Mouse (Mus musculus): Measurements from ENCODE around the gene Cd163l1.

The Cd163l1 gene

DNA sequence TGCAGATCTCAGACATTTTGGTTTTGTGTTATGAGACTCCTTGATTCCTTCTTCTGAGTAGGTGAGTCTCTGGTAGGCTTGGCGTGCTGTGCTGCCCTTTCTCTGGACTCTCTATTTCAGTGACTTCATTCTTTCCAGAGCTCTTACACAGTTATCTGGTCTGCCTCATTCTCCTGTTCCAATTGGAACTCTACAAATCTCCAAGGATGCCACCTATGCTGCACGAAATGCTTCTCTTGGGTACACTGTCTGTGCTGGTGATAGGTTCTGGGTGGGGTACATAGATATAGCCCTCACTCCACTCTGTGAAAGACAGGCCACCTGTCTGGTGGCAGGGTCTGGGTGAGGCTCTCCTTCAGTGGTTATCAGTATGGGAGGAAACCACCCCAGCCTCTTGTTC lies at the start of gene Cd163l1:
Cd163l1 (plus strand) TSS at position 301 of the 400 bp plus-strand sequence.
- DNase-seq (ENCODE audit: low spot score): no peak

DNA sequence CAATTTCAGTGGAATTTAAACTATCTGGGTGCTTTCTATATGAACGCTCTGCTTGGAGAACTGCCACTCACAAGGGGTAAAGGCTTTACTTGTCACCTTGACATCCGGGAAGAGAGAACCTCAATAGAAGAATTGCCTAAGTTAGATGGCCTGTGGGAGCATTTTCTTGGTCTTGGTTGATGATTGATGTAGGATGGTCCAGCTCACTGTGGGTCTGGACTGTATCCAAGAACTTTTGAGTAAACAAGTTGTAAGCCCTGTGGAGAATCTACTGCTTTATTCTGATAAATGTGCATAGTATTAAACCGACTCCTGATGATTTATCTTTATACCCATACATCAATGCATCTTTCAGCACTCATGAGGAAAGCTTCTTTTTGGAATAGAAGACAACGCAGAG lies 48.7 kb upstream of the Cd163l1 start:
- DNase-seq (ENCODE audit: low spot score): no peak

DNA sequence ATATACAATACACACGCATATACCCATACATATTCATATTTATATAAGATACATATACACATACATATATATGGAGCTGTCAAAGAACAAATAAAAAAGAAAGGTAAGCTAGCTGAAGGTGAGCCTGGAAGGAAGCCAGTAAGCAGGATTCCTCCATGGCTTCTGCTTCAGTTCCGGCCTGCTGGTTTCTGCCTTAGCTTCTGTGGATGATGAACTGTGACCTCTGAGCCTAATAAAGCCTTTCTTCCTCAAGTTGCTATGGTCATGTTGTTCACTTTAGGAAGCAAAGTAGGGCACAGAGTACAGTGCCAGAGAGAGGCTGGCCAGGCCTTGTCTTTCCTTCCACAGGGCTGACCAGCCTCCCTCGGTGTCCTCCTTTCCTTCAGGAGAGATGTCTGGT lies 47.2 kb upstream of the Cd163l1 start:
- DNase-seq (ENCODE audit: low spot score): no peak

DNA sequence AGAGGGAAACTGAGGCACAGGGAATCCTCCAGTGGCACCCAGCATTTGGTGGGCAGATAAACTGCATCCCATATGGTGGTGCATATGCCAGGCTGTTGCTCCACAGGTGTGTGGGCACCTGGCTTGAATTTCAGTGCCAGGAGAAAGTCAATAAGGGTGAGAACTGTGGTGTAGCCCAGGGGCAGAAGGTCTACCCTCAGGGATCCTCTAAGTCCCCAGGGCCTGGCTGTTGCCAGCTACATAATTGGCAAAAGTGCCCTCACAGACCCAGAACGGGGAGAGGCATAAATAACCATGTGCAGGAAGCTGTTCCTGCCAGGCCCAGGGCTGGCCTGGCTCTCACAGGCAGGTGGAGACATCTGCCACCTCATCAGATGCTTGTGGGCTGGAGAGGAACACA lies 45.1 kb upstream of the Cd163l1 start, which contains the start of gene Olfr523:
Olfr523 (plus strand) TSS at position 282 of the 400 bp plus-strand sequence.
- no peak for DNase-seq (ENCODE audit: low spot score)

DNA sequence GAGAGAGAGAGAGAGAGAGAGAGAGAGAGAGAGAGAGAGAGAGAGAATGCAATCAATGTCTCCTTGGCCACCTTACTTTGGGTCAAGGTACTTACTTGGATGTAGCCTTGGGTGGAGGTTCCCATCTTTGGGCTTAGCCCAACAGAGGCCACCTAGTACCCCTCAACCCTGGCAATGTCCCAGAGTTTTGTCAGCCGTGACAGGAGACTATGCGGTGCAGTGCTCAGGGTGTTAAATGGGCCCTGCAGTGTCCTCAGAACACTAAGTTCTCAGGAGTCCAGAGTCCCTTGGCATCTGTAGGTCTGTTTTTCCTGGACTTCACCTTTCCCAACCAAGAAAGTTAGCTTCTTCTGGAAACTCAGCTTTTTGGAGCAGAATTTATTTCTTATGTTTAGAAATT lies 38.9 kb upstream of the Cd163l1 start:
- no peak for DNase-seq (ENCODE audit: low spot score)

DNA sequence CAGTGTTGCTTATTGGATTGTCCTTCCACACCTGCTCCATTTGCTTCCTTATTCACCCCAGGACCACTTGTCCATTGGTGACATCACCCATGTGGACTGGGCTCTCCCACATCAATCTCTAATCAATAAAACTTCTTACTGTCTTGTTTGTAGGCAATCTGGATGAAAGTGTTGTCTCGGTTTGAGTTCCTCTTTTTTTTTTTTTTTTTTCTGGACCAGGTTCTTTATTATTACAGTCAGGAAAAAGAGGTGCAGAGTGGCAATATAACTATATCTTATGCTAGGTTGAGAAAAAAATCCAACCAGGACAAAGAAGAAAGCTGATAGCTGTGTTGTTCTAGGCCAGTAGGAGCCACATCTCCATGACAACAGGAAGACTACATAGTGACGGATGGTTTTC lies 37.4 kb upstream of the Cd163l1 start:
- DNase-seq (ENCODE audit: low spot score): no peak

DNA sequence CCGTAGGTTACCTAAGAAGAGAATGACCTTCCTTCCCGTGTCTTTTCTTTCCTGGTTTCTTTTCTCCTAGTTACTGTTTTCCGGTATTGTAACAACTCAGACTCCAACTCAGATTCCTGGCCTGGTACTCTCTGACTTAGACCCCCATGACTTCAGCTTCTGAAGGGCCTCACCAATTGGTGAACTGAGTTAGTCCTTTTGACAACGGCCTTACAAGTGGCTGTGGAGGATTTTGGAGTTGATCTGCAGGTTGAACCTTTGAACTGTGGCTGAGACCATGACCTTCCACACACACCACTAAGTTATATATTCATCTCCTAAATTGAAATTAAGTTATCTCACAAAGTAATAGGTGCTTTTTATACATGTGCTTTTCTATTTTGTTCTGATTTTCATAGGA lies 33.9 kb upstream of the Cd163l1 start:
- no peak for DNase-seq (ENCODE audit: low spot score)

DNA sequence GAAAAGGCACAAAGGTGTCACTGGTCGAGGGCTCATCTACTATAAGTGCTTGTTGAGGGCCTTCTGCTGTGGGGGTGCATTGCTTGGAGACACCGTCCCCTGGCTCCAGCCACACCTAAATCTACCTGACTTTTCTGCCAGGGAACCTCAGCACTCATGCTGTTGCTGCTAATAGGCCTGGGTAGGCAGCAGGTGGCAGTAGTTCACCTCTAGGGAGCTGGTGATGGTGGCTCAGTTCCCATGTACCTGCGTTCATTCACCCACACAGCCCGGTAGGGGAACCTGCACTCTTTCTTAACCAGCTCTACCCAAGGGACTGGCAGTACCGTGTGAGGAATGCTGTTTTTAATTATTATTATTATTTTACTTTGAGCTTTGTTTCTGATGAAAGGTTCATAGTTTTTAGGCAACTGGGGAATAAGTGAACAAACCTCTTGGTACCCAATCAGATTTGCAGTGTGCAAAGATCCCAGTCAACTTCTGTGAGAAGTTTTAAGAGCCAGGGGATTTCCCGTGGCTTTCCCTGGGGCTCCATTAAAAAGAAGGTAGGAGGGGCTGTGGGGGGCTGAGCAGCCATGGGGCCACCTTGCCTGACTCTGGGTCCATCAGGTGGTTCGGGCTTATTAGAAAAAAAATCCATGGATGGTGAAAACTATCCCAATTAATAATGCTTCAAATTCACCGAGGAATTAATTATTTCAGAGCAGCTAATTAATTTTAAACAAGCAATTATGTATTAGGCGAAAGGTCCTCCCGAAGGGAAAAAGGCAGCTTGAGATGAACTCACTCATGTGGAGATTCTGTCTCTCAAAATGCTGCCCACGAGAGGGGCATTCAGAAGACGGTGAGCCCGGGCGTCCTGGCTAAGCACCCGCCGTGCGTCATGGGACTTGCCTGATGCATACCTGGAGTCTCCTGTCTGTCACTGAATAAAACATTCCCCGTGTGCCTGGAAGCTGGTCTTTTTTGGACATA lies 31.1 kb upstream of the Cd163l1 start:
- no peak for DNase-seq (ENCODE audit: low spot score)

DNA sequence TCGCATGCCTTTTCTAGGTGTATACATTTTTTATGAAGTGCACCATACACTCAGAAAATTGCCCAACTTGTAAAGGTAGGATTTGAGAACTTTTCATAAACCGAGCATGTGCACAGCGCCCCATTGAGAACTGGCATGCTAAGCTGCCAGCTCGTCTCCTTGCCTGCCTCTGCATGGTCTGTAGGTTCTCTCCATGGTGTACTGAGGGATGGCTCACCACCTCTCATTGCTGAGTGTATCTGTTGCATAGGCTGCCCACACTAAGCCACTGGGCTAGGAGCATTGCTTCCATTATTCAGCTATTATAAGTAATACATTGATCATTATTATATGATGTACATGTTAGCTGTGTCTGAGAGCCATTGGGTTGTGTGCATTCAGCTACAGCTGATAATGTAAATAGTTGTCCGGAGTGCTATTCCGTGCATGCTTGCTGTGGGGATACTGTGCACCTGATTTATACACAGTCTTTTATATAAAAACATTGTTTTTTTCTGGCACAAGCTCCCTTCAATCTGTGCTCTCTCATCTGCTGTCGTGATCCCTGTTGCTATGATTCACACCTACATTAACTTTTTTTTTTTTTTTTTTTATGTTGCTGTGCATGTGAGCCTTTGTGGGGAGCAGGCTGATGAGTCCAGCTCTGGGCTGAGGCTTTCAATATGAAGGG lies 30.2 kb upstream of the Cd163l1 start:
- no peak for DNase-seq (ENCODE audit: low spot score)

DNA sequence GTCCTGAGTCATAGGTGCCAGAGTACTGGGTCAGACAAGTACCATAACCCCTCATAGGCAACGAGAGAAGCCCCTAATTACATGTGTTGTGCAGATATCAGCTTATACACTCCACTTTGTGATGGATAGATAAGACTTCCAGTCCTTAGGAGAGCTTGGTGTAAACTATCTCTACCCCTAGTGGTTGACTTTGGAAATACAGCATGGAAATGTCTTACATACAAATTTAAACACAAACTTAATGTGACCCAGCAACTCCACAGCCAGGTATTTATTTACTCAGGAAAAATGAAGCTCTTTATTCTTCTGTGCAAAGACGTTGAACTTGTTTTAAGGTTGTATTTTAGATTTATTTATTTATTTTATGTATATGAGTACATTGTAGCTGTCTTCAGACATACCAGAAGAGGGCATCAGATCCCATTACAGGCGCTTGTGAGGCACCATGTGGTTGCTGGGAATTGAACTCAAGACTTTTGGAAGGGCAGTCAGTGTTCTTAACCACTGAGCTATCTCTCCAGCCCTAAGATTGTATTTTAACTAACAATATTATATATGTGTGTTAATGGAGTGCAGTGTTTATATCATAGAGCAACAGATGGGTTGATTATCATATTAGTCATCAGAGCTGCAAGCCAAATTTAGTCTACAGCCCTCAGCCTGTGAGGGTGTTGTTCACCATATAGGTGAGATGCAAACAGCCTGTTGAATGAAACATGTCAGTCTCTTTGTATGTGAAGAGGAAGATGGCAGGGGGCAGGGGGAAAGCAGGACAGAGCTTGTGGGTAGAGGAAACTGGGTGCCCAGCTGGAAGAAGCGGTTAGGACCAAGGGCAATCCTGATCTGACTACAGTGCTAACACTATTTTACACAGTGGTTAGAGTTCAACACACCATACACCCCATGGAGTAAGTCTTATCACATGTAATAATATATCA lies 29.4 kb upstream of the Cd163l1 start:
- no peak for DNase-seq (ENCODE audit: low spot score)

DNA sequence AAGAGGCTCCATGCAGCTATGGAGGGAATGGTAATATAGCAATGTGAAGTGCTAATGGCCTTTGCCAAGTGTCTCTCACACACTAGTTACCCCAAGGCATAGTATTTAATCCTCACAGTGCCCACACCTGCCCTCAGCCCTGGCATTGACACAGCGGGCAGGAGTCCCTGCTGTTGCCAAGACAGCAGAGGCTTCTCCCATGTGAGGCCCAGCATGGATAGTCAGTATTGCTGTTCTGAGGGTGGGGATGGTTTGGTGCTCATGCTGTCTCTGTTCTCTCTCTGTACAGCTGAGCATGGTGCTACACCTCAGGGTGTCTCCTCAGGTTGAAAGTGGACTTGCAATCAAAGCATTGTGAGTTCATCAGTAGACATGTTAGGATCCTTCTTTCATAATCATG lies 27.6 kb upstream of the Cd163l1 start:
- DNase-seq (ENCODE audit: low spot score): no peak

DNA sequence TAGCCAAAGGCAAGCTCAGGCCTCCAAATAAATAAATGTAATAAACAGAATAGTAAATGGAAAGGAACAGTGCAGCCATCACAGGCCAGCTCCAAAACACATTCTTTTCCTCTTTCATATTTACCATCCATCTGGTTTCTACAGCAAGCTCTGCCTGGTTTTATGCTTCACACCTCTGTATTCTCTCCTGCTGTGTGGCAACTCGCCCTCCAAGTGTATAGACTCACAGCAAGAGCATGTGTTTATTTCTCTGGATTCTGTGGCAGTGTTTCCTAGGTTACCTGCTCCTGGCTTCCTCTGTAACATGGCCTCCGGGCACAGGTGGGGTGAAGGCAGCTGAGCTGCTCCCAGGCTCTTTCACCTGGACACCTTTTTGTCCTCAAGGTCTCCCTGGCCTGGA lies 25.6 kb upstream of the Cd163l1 start:
- no peak for DNase-seq (ENCODE audit: low spot score)

DNA sequence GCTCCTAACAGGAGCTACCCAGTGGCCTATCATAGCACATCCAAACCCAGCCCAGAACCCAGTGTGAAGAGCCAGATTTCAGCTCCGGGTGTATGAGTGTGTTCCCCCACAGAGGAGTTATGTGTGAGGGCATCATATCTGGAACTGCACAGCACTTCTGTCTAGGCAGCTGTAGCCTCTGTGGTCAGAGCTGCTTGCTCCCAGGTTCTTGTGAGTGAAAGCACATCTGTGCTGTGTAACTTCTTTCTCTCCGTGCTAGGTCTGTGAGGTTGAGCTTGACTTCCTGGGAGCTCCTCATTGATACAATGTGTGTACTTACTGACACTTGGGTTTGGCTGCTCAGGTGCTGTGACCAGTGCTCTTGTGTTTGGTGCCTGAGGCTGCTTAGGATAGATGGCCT lies 25.2 kb upstream of the Cd163l1 start:
- no peak for DNase-seq (ENCODE audit: low spot score)

DNA sequence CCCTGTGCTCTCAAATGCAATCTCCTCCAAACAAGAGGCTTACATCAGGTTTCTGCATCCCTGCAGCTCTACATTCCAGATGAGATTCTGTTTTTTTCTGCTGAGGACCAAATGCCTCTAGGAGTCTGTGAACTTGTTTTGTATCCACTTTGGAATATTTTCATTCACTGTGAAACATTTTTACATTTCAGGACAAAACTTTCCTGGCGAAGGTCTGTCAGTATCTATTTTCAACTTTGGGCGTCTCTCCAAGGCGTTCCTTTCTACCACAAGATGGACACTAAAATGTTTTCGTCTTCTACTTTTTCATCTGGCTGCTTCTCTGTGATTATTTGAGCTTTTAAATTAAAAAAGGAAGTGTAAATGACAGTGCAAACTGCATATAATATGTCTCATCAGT lies 24.0 kb upstream of the Cd163l1 start:
- no peak for DNase-seq (ENCODE audit: low spot score)

DNA sequence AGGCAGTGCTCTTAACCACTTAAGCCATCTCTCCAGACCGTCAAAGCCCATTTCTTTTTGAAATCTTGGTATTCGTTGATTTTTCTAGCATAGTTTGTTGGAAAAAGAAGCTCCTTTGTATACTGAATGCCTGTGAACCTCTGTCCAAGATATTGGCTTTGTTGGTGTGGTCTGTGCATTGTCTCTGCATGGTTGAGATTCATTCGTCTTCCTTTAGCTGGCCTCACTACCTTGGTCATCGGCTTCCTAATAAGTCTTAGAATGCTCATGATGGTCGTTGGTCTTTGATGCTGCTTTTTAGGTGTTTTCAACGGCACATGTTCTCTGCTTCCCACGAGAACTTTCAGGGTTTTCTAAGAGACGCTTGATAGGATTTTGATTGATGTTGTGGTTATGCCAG lies 22.1 kb upstream of the Cd163l1 start:
- DNase-seq (ENCODE audit: low spot score): no peak

DNA sequence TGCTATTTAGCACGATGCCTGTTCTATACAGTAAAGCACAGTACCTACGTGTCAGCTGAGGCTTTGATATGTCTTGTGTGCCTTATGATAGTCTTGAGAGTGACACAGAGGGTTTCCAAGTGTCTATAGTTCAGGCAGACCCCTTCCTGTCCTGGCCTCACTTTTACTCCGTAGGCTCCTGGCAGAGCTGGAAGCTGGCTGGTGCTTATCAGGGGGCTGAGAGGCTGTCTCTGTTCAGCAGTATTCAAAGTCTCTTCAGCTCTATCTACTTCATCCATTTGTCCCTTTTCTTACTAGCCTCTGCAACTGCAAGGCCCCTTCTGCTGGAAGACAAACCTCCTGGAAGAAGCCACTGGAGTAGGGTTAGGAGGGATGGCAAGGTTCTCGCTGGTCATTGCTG lies 17.0 kb upstream of the Cd163l1 start:
- DNase-seq (ENCODE audit: low spot score): no peak

DNA sequence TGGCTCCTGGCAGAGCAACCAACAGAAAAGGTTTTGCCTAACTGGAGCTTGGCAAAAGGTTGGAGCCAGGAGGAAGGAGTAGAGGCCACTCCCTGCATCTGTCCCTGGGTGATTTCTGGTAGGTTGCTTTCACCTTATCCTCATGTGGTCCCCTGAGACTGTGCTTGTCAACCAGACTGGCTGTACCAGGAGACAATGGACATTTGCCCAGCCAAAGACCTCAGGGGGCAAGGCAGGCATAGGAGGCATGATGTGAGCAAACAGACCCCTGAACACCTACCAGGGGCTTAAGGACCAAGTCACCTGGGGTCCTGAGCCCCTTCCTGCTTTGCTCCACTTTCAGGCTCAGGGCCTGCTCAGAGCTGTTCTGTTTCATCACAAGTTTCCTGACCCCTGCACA lies 12.2 kb upstream of the Cd163l1 start, which contains the start of gene Olfr524:
Olfr524 (minus strand) TSS at position 101 of the 400 bp plus-strand sequence.
- no peak for DNase-seq (ENCODE audit: low spot score)

DNA sequence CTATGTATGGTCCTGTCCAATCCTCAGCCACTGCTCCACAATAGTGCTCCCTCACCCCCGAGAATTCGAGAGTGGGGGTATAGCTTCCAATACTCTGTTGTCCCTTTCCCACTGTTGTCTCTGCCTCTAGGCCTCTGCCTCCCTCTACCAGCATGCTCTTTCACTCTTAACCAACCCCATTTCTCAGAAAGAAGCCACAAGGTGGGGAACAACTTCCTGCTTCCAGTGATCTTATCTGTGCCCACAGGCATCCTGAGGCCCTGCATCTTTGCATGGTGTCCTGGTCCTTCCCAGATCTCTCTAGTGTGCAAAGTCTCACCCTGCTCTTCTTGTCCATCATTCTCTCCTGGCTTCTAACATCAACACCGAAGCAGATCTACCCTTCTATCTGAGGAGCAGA lies 11.2 kb upstream of the Cd163l1 start:
- no peak for DNase-seq (ENCODE audit: low spot score)

DNA sequence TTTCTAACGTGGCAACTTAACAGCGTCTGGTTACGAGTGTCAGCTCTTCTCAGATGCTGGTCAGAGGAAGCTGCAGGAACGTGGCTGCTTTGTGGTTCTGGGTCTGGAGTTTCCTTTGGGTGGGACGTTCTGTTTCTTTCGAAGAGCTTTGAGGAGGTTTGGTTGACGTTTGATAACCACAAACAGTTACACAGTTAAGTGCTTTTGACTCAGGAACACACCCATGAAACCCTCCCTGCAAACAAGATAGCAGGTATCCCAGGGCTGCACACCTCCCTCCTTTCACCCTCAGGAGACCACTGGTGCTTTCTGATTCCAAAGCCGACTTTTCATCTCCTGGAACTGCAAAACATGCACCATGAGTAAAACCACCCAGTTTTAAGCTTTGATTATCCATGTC lies 9.9 kb upstream of the Cd163l1 start:
- no peak for DNase-seq (ENCODE audit: low spot score)

DNA sequence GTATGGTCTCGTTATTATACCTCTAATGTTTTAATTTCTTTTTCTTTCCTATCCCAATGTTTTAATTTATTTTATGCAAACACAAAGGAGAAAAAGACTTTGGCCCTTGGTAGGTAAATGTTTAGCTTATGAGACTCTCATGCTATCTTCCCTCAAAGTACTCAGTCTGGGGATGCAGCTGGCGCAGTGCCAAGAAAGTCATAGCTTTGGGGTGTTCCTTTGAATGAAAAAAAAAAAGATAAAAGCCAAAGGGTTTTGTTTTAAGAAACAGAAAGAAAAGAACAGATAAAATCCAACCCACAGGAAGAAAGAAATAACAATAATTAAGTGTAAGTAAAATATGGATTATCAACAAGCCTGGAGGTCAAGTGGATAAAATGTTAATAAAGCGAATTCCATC lies 9.4 kb upstream of the Cd163l1 start:
- DNase-seq (ENCODE audit: low spot score): no peak

DNA sequence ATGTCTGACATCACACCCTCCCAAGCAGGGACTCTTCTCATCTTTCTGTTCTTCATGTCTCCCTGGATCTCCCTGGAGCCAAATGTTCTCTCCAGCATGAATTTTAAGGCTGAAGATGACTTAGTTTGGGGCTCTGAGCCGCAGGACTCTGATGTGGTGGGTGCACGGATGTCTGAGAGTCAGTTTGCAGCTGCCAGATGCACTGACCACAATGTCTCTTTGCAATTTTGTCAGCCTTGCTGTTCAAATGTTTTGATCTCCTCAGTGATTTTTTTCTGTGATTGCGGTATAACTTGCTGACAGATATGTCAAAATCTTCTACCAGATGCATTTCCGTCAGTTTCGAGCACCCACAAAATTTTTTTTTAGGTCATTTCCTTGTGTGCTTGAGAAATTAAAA lies 4.2 kb upstream of the Cd163l1 start:
- DNase-seq (ENCODE audit: low spot score): no peak

DNA sequence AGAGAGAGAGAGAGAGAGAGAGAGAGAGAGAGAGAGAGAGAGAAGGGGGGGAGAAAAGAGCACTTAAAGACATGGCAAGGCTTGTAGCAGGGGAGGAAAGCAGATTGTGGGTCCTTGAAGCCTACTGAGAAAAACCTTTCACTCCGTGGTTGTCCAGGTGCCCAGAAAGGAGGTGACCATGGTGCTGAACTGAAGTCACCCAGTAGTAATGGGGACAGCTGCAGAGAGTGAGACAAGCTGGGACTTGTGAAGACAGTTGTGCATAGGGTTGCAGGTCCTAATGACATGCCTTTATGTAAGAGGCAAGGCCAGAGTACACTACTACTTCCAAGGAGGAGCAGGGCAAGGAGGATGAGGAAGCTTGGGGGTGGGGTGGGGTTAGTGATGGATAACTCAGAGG lies 1.2 kb downstream of the Cd163l1 start:
- DNase-seq (ENCODE audit: low spot score): no peak
